ENCODE assay signal across 15 mouse cellular contexts in the genomic region with DNA sequence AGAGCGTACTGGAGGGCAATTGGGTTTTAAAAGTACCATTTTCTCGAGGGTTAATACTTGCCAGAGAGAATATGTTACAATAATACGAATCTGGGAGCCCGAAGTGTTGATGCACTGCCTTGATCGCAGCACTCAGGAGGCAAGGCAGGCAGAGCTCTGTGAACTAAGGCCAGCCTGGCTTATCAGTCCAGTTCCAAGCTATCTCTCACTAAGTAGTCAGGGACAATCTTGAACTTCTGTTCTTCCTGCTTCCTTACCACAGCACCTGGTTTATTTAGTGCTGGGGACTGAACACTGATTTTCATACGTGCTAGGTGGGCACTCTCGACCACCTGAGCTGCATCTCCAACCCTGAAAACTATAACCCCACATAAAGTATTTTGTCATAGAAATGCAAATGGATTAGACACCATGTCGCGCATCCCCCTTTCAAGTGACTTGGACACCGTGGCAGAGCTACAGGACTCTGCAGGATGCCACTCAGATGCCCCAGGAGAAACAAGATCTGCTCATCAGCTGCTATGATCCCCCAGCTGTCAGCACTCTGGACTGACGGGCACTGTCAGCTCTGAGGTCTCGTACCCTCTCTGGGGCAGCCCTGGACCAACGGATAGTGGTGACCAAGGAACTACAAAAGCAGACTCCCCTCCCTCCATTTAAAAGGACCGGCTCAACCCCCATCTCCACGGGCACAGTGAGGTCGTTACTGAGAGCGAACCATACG.
"Had no signal": no experiment of that assay in that cellular context is flagged by ENCODE, and none has a peak within 500 bp of the region (broad histone marks: within the 10 kb centered on the region; RNA-seq: fewer than 3 reads in every experiment).

No protein-coding gene starts in this region.

- H3K4me3 ChIP-seq: limb, embryonic 13.5 days; midbrain, embryonic 10.5 days; neural tube, embryonic 12.5 days; stomach, embryonic 15.5 days had no signal

- H3K9me3 ChIP-seq: limb, embryonic 13.5 days; midbrain, embryonic 10.5 days; neural tube, embryonic 12.5 days; stomach, embryonic 15.5 days had no signal

- H3K27ac ChIP-seq: kidney, postnatal 0 days; limb, embryonic 13.5 days; midbrain, embryonic 10.5 days; neural tube, embryonic 12.5 days; stomach, embryonic 15.5 days had no signal

- H3K4me2 ChIP-seq: limb, embryonic 13.5 days; neural tube, embryonic 12.5 days; stomach, embryonic 15.5 days had no signal

- H3K9ac ChIP-seq: neural tube, embryonic 12.5 days; stomach, embryonic 15.5 days had no signal

- DNase-seq: kidney, adult 11 months; kidney, adult 9 months; kidney, postnatal 36 days; lung, adult 2 months; lung, postnatal 36 days; midbrain, embryonic 14.5 days; right cerebral cortex, postnatal 4 days; thymus, adult 2 months; thymus, postnatal 36 days had no signal

- ATAC-seq: lung, postnatal 0 days had no signal

- H3K36me3 ChIP-seq: limb, embryonic 13.5 days; midbrain, embryonic 10.5 days; neural tube, embryonic 12.5 days; stomach, embryonic 15.5 days had no signal

- H3K27me3 ChIP-seq: neural tube, embryonic 12.5 days; stomach, embryonic 15.5 days had no signal
